Mouse (Mus musculus) heart, postnatal 14 days (tissue): ENCODE data around the gene Opa3. TPM values are rescaled to one million over a fixed set of nuclear protein-coding genes. Genes with fewer than 3 reads are reported as not detected.
A peak's percentile ranks its signal among the peaks of the same experiment; 100 is the strongest.

Experiments used
- DNase-seq, 2 experiments: peaks; one replicate each; pipeline ENCODE4 v3.0.0; 2021 to 2022
- intact Hi-C: fragments of 180-260 bp; cut with DNase I; formaldehyde crosslinking; loops from one replicate; pipeline ENCODE4 v1.15.1; 2025
- long read RNA-seq, 2 experiments: library from polyadenylated mRNA; stranded (forward); transcript quantifications; one replicate each; pipeline ENCODE4 v2.0.0; 2021
- total RNA-seq, 2 experiments: library from RNA; stranded (reverse); gene quantifications; 2 replicates each; pipeline ENCODE4 v1.2.3; 2021

Opa3 gene
- 10 to 100 TPM; 54.8 to 58.3 TPM for total RNA-seq
- long read RNA-seq, experiment 1, transcript Opa3-201 (2 exons, 3,366 nt) = major isoform, 112 of 128 reads
- long read RNA-seq, experiment 1, partial matches to known transcripts = 0 of 128 reads
- long read RNA-seq, experiment 1, other reads (novel, unspliced or antisense) = 13 of 128 reads
- long read RNA-seq, experiment 2, transcript Opa3-201 (2 exons, 3,366 nt) = major isoform, 98 of 114 reads
- long read RNA-seq, experiment 2, partial matches to known transcripts = 0 of 114 reads
- long read RNA-seq, experiment 2, other reads (novel, unspliced or antisense) = 16 of 114 reads

DNA sequence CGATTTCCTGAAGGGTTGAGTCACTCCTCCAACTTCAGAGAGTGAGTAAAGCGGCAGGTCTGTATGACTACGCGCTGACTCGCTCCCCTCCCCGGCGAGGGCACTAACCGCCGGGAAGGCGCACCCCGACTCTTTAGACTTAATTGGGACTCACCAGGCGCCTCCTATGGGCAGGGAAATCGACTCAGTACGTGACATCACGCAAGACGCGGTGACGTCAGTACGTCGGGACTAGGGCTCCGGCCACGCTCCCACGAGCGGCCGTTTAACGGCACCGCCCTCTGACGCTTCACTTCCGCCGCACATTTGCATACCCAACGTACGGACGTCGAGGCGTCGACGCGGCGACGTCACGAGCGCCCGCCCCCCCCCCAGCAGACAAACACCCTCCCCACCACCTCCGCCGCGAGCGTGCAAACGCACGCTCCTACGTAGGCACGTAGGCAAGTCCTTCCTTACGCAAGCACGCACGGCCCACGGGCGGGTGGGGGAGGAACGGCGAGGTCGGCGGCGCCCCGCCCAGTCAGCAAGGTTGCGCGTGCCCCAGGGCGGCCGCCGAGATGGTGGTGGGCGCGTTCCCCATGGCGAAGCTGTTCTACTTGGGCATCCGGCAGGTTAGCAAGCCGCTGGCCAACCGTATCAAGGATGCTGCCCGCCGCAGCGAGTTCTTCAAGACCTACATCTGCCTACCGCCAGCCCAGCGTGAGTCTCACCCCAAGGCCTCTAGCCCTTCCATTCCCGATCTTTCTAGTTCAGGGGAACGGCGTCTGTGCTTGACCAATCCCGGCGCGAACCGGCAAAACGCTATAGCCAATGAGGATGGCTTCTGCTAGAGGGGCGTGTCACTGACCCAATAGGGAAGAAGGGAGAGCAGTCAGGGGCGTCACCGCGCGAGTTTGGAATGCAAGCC, at the start of gene Opa3:
TSS of gene Opa3 (plus strand) at position 452 of the 910 bp plus-strand sequence.
- DNase-seq = peak; percentile 98 to 99
- intact Hi-C loops = no loop called here

DNA sequence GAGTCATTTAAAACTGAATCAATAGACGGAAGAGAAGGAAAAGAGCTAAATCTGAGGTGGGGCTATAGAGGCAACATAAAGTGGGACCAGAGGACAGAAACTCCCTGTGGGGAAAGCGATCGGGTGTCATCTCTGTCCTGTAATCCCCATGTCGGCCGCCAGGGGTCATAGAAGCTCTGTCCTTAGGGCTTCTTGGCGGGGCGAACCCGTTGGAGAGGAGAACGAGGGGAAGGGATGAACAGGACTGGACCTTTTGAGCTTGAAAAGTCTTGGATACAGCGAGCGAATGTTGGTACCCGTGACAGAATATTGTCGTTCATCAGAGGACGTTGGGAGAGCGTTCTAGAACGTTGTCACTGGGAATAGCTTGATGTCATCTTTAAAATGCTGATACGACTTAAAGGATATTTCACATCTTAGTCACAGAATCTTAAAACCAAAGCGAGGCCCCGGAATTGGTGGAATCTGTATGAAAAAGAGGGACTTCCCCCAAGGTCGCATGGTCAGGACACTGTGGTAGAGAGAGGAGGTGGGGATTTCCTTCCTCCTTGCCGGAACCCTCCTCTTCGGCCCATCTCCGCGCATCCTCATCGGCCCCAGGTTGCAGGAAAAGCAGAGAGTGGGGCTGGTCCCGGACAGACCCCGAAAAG, 49.6 kb upstream of the Opa3 start:
- intact Hi-C loops = loop anchor here (2.0 to 5.0 kb wide), 4 partner anchors 30 to 164 kb away; partner anchors contain the start of genes Ercc1, Ppm1n and Rtn2
- DNase-seq = peak; percentile 77 to 83

DNA sequence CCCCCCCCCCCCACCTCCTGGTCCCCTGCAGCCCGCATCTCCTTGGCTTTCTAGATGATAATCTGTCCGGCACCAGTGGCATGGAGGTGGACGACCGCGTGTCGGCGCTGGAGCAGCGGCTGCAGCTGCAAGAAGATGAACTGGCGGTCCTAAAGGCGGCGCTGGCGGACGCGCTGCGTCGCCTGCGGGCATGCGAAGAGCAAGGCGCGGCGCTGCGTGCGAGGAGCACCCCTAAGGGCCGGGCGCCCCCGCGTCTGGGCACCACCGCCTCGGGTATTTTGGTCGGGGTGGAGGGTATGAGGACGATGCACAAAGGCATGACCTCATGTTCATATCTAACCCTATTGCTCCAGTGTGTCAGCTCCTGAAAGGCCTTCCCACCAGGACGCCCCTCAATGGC, 49.0 kb upstream of the Opa3 start:
- intact Hi-C loops = loop anchor here (2.0 to 5.0 kb wide), 4 partner anchors 30 to 163 kb away; partner anchors contain the start of genes Ercc1, Ppm1n and Rtn2
- DNase-seq = peak; percentile 73 to 79

DNA sequence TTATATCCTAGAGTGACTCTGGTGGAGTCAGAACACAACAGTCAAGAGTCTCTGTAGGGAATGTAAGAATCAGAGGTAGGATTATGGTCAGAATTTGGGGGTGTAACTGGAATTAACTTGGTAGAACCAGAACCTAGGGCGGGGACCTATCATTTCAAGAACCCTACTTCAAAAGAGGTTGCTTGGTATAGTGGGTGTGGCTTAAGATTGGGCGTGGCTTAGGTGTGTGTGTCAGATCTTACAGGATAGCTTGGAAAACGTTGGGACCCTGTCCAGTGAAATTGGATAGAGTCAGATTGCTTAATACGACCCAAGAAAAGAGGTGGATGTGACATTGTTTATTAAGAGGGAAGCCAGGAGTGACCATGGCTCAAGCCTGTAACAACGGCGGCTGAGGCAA, 48.2 kb upstream of the Opa3 start:
- intact Hi-C loops = loop anchor here (2.0 to 5.0 kb wide), 4 partner anchors 29 to 162 kb away; partner anchors contain the start of genes Ercc1, Ppm1n and Rtn2
- no peak for DNase-seq

DNA sequence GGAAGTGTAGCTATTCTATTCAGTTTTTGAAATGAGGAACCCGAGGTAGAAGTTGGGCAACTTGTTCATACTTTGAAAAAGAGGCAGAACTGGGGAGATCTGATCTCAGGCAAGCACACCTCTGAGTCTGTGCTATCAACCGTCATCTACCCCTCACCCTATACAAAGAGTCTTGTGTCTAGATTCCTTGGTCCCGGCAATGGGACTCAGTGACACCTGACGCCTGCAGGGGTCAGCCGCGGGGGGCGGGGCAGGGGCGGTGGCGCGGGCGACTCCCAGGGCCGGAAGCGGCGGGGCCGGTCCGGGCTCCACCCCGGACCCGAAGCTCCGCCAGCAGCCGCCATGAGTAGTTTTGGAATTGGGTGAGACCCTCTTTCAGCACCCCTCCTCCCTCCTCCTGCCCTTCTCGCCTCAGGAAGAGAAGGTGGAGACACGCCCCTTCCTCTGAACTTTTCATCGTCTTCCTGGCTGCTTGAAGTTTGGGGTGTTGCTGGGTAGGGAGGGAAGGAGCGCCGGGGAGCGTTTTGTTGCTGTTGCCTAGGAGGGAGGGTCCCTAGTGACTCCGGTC, 47.2 kb upstream of the Opa3 start:
- intact Hi-C loops = no loop called here
- DNase-seq = peak; percentile 60 to 63

DNA sequence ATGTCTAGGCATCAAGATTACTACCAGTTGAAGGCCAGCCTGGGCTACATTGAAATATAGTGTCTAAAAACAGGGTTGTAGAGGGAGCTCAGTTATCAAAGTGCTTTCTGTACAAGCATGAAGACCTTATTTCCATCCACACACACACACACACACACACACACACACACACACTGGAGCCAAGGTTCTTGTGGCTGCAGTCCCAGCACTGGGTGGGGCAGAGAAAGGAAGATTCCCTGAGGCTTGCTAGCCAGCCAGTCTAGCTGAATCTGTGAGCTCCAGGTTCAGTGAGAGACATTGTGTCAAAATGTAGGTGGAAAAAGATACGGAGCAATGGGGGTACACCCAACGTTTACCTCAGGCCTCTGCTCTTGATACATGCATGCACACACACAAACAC, 43.9 kb upstream of the Opa3 start:
- DNase-seq = peak; percentile 36 to 47
- intact Hi-C loops = no loop called here

DNA sequence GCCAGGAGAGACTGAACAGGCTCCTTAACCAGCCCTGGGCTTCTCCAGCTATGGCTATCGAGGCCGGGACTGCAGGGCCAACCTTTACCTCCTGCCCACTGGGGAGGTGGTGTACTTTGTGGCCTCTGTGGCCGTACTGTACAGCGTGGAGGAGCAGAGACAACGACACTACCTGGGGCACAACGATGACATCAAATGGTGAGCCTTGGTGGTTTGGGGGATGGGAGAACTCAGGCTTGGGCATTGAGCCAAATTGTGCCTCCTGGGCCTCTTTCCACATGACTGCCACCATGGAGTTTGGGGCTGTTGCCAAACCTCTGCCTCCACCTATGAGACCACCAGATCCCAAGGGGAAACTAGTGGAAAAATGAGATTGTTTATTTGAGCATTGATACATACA, 43.4 kb upstream of the Opa3 start:
- intact Hi-C loops = no loop called here
- no peak for DNase-seq

DNA sequence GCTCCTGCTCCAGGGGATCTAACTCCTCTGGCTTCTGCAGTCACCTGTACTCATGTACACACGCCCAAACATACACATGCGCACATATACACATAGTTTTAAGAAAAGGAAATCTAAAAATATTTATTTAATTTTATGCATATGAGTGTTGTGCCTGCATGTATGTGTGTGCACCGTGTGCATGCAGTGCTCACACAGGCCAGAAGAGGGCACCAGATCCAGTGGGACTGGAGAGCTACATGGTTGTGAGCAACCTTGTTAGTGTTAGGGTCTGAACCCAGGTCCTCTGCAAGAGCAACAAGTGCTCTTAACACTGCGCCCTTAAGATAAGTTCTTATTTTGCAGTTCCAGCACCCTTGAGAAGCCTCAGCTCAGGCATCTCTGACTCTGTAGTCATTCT, 33.5 kb upstream of the Opa3 start:
- no peak for DNase-seq
- intact Hi-C loops = no loop called here

DNA sequence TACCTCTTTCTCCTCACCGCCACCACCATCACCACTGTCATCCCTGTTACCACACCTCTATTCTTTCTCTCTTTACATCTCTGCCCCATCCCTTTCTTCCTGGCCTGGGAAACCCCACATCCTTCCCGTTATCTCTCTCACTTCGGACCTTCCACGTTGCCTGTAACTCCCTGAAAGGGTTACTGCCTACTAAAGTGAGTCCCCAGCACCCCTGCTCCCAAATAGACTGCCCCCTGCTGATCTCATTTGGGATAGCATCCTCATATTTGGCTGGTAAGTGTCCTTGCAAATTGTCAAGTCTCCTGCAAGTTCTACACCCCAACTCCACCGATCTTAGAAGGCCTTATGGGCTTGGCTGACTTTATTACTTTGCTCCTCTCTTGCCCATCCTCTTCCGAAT, 31.5 kb upstream of the Opa3 start:
- intact Hi-C loops = loop anchor here (1.0 kb wide), 1 partner anchor 19 kb away; no protein-coding TSS in a partner anchor
- peak in 1 of 2 experiments; percentile 66 for DNase-seq

DNA sequence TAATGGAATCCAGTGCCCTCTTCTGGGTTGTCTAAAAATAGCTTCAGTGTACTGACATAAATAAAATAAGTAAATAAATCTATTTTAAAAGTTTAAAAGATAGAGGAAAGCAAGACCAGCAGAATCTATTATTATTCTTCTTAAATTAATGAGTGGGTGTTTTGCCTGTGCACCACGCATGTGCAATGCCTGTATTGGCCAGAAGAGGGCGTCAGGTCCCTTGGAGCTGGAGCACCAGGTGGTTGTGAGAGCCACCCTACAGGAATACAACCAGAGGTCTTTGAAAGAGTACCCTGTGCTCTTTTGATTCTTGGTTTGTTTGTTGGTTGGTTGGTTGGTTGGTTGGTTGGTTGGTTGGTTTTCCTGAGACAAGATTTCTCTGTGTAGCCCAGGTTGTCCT, 30.1 kb upstream of the Opa3 start:
- intact Hi-C loops = loop anchor here (1.0 kb wide), 1 partner anchor 21 kb away; no protein-coding TSS in a partner anchor
- DNase-seq = peak in 1 of 2 experiments; percentile 49

DNA sequence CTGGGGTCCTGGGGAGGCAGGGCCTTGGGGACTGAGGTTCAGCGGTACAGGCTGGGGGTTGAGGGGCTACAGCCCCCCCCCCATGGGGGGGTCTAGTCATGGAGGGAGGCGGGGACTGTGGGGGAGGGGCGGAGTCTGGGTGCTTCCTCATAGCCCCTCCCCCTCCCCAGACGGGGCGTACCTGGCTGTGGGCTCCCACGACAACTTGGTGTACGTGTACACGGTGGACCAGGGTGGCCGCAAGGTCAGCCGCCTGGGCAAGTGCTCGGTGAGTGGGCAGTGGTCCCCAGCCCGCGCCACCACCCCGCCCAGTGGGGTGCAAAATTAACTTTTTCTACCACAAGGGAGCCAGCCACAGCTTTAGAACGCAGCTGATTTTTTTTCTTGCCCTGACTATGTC, 26.5 kb upstream of the Opa3 start:
- intact Hi-C loops = loop anchor here (10.0 kb wide), 1 partner anchor 137 kb away; no protein-coding TSS in a partner anchor
- no peak for DNase-seq

DNA sequence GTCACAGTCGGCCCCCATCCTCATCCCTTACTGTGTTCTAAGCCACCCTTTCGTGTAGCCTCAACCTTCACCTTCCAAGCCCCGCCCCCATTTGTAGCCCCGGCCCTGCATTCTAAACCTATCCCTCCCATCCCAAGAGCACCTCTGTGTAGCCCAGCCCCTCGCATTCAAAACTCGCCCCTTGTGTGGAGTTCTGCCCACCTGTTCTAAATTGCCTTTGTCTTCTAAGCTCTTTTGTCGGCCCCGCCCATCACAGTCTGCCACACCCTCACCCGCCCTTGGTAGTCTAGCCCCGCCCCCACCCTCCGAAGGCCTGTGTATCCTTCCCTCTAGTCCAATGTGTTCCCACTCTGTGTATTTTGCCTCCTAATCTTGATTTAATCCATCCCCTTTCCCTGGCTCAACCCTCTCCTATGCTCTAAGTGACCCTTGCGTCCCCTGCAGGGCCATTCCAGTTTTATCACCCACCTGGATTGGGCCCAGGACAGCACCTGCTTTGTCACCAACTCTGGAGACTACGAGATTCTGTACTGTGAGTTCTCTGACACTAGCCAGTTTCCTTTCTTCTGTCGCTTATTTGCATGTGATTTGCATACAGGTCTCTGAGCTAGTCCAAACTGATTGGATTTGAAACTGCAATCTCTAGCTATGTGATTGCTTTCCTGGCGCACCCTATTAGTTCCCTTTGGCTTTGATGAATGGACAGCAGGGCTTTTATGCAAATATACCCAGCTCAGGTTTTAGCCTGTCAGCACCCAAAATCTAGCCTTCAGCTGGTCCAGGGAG, 25.9 kb upstream of the Opa3 start:
- intact Hi-C loops = loop anchor here (10.0 kb wide), 1 partner anchor 137 kb away; no protein-coding TSS in a partner anchor
- DNase-seq = no peak

DNA sequence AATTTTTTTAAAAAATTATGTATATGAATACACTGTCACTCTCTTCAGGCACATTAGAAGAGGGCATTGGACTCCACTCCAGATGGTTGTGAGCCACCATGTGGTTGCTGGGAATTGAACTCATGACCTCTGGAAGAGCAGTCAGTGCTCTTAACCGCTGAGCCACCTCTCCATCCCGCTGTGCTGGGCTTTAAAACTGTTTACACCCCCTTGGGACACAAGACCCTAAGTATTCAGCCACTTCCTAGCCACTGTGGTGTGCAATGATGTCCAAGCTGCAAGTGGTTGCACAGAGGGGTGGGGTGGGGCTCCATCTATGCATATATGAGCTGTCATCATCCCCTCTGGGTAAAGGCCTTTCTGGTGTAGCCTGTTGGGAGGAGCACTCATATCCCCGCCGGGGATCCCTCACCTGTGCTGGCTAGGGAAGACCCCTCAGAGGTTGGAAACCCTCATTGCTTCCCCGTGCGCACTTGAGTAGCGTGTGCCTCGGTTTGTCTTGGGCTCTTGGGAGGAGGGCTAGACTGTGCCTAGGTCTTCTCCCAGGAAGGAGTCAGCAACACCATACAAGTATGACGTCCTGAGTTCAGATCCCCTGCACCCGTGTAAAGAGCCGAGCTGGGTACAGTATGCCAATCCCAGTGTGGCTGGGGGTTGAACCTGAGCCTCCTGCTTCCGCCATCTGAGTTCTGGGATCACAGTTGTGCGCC, 19.8 kb upstream of the Opa3 start:
- no peak for DNase-seq
- intact Hi-C loops = loop anchor here (2.0 to 10.0 kb wide), 3 partner anchors 30 to 144 kb away; no protein-coding TSS in a partner anchor

DNA sequence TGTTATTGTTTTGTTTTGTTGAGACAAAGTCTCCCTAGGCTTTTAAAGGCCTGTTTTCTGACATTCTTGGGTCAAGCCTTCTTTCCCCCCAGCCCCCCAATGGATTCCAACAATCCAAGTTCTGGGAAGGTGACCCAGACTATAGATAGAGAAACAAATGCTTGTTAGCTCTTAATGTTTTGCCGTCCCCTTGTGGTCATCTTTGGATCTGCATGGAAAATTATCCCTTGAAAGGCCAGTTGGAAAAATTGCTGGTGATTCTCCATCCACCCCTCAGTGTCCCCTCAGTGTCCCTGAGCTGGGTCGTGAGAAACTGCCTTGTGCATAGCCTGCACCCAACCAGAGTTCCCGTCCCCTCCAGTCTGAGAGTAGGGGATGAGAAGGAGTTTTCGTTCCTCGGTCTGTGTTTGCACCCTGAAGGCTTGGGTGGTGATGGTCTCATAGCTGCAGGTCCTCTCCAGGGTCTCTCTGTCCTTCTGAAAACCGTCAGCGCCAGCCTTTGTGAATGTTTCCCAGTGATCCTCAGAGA, 19.1 kb upstream of the Opa3 start:
- DNase-seq = peak; percentile 57 to 73
- intact Hi-C loops = loop anchor here (2.0 to 10.0 kb wide), 3 partner anchors 30 to 144 kb away; no protein-coding TSS in a partner anchor

DNA sequence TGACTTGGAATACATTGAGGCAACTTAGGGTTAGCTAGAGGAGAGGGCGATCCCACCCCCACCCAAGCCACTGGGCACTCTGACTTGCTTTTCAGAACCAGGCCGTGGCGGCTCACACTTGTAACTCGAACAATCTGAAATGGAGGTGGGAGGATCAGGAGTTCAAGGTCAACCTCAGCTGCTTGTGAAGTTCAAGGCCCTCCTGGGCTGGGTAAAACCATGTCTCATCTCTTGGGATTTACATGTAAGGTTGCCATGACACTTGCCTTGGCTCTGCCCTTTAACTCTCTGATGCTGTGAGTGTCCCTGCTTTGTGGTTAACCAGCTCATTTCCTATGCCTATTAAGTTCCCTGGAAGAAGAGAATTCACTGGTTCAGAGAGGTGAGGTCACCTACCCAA, 18.6 kb upstream of the Opa3 start:
- intact Hi-C loops = loop anchor here (2.0 to 10.0 kb wide), 3 partner anchors 31 to 145 kb away; no protein-coding TSS in a partner anchor

DNA sequence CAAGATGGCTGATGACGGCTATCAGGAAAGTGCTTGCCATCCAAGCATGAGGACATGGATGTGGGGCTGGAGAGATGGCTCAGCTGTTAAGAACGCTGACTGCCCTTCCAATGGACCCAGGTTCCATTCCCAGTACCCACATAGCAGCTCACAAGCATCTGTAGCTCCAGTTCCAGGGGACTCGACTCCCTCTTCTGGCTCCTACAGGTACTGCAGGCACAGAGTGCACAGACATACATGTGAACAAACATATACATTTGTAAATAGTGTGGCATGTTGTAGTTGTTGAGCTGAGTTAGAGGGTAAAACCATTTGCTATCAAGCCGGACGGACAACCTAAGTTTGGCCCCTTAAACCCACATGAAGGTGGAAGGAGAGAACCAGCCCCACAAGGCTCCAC, 18.1 kb upstream of the Opa3 start:
- no peak for DNase-seq
- intact Hi-C loops = no loop called here

More for the DNA sequence above, 18.6 kb upstream of the Opa3 start:
- no peak for DNase-seq

DNA sequence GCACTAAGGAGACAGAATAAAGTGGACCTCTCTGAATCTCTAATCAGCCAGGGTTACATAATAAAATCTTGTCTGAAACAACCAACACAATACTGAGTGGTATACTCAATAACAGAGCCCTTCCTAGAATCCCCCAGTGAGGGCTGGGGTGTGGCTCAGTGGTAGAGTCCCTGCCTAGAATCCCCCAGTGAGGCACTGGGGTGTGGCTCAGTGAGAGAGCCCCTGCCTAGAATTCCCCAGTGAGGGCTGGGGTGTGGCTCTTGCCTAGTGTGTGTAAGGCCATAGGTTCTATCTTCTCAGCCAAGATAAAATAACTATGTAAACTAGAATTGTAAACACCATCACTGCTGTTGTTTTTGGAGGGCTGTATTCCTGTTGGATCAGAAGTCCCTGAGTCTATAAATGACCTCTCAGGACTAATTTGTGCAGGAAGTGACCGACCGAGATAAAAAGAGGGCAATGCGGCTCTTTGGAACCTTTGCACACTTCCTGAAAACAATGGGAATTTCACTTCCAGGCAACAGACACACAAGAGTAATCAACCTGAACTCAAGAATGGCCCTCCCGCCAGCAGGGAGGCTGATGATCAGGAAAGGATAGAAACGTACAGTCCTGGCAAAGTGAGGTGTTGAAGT, 17.0 kb upstream of the Opa3 start:
- intact Hi-C loops = no loop called here
- DNase-seq = no peak
